Mouse (Mus musculus): ENCODE results near the gene 8030474K03Rik.
"Not testable (repeated sequence)": the region's sequence is repeated elsewhere in the genome, so short reads cannot be mapped to it uniquely, and the experiment has no call there.

Gene 8030474K03Rik

GRCm38 (mm10) chrX:101794342-101794741, at the start of gene 8030474K03Rik, which contains the start of gene Gm4779:
TSS of gene 8030474K03Rik (plus strand) at chrX:101794656.
TSS of gene Gm4779 (minus strand) at chrX:101794423.
- no peak for ATAC-seq (ENCODE audit: low TSS enrichment)

GRCm38 (mm10) chrX:101750144-101750543, 44.3 kb upstream of the 8030474K03Rik start:
- ATAC-seq (ENCODE audit: low TSS enrichment): no peak

DNA sequence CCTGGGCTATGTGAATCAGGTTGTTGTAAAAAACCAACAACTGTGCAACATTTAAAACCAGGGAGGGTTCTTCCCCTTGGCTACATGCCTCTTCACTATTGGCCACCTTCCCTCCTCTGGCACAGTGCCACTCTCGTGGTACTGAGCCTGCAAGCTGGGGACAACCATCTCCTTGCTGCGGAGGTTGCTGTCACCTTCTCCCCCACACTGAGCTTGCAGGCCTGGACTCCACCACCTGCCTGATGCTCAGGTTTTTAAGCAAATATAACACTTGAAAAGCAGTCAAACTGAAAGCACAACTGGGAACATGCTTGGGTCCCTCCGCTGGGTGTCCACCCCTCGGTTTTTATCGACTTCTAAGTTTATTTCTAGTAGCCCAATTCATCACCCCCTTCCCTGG, 40.0 kb upstream of the 8030474K03Rik start:
- ATAC-seq (ENCODE audit: low TSS enrichment): peak; percentile 62

- no peak for ATAC-seq (ENCODE audit: low TSS enrichment)
Measured at GRCm38 (mm10) chrX:101764621-101765020, 29.8 kb upstream of the 8030474K03Rik start.

DNA sequence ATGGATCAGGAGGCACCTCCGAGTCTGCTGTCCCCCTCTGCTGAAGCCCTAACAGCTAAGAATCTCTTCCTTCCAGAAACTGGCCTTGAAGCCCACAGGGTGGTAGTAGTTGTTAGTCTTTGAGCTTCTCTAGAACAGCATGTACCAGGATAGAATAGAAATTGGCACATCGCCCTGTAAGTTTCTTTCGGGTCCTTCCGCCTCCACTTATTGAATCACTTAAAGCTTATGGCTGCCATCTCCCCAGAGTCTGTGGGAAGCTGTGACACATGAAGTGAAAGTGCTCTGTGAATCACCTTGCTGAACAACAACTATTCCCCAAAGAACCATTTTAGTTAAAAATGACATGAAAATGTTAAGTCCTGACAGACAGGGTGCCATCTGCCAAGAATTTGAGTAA, 29.3 kb upstream of the 8030474K03Rik start:
- ATAC-seq (ENCODE audit: low TSS enrichment): peak; percentile 76

GRCm38 (mm10) chrX:101767280-101767679, 27.2 kb upstream of the 8030474K03Rik start:
- ATAC-seq (ENCODE audit: low TSS enrichment): no peak

DNA sequence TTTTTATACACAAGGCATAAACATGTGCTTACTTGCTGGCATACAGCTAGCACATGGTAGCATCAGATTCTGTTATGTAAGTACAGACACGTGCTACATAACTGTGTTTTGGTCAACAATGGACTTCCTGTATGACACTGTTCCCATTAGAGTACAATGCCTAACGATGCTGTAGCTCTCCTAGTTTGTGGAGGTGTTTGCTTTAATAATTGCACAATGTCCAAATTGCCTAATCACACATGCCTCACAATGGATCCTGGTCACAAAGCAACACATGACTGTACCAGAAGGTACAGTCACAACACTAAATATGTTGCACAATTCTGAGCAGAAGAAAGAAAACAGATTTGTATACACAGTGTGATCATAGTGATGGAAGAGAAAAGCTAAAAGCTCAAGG, 25.0 kb upstream of the 8030474K03Rik start:
- no peak for ATAC-seq (ENCODE audit: low TSS enrichment)

GRCm38 (mm10) chrX:101770307-101770706, 24.1 kb upstream of the 8030474K03Rik start:
- ATAC-seq (ENCODE audit: low TSS enrichment): no peak

- peak; percentile 76 for ATAC-seq (ENCODE audit: low TSS enrichment)
Measured at GRCm38 (mm10) chrX:101772035-101772434, 22.4 kb upstream of the 8030474K03Rik start.

DNA sequence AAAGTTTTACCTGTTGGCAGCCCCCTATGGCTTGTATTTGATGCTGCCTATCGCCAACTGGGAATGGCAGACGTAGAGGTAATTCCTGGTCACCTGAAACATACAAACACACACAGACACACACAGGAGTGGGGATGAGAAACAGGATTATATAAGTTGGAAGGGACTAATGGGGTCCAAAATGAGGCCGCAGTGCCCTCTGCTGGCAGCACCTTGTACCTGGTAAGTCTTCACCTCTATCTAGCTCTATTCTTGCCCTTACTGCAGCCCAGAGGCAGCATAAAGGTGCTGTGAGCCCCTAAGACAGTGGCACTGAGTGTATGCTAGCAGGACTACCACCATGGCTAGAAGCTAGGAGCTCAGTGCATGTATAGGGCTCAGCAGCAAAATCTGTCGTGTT, 2.9 kb upstream of the 8030474K03Rik start:
- peak; percentile 74 for ATAC-seq (ENCODE audit: low TSS enrichment)

- ATAC-seq (ENCODE audit: low TSS enrichment): peak; percentile 62; the same call in 1 of the 2 replicates
Measured at GRCm38 (mm10) chrX:101805512-101805911, 11.1 kb downstream of the 8030474K03Rik start.

GRCm38 (mm10) chrX:101811750-101812149, 17.3 kb downstream of the 8030474K03Rik start:
- peak; percentile 50; the same call in 1 of the 2 replicates for ATAC-seq (ENCODE audit: low TSS enrichment)

DNA sequence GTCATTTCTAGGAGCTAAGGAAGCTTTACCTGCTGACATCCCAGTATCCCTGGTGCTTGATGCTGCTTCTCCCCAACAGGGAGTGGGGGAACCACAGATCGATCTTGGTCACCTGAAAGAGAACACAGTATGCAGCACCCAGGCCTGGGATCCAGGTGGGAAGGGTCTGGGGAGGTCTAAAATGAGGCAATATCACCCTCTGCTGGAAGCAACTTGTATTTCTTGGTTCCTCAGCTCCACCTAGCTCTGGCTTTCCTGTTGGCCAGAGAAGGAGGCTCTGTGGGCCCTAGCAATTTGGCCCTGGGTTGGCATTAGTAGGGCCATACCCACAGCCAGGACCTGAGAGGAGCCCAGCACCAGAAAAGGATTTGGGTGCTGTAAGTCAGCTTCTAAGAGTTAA, 24.7 kb downstream of the 8030474K03Rik start:
- ATAC-seq (ENCODE audit: low TSS enrichment): no peak

DNA sequence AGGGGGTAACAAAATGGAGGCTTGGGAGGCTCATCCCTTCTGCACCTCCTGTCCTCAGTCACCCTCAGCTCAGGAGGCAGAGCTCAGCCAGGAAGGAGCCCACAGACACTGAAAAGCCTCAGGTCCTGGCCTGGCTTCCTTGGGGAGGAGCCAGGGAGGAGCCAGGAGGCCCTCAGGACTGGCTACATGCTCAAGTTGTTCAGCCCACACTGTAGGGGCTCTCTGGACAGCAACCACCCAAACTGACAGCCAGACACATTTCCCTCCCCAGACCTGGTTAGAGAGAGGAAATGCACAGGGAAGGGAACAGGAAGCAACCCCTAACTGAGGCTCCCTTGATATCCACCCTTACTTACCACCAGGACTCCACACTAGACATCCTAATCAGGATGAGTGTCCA, 25.5 kb downstream of the 8030474K03Rik start:
- ATAC-seq (ENCODE audit: low TSS enrichment): not testable (repeated sequence)

GRCm38 (mm10) chrX:101847191-101847795, 52.8 kb downstream of the 8030474K03Rik start:
- no peak for ATAC-seq (ENCODE audit: low TSS enrichment)

Data from frontal cortex, adult (tissue).